Mouse (Mus musculus): ENCODE measurements around the gene Ttc34. TPM values are rescaled to one million over a fixed set of nuclear protein-coding genes. Genes with fewer than 3 reads are reported as not detected.

Ttc34 gene
- polyA plus RNA-seq, 1 experiment = not detected

- peaks cover 30% of the 10 kb centered on the region for H3K27me3 ChIP-seq (ENCODE audit: control insufficient read depth, insufficient read depth, insufficient read length)
These were observed 21.3 kb downstream of the Ttc34 start for GRCm38 (mm10) chr4:154858601-154859000.

GRCm38 (mm10) chr4:154861967-154862366 is 24.7 kb downstream of the Ttc34 start:
- no peaks in the 10 kb centered on the region for H3K79me2 ChIP-seq (ENCODE audit: control insufficient read depth, insufficient read depth)
- H3K27me3 ChIP-seq (ENCODE audit: control insufficient read depth, insufficient read depth, insufficient read length) = peaks cover 23% of the 10 kb centered on the region
- no peak overlapping the region for H3ac ChIP-seq (ENCODE audit: control insufficient read depth, insufficient read length)
- H3K4me2 ChIP-seq (ENCODE audit: low read depth) = no peak overlapping the region
- no peaks in the 10 kb centered on the region for H3K36me3 ChIP-seq (ENCODE audit: control insufficient read depth, insufficient read depth)
- TF ChIP-seq USF1 (IDR thresholded peaks at IDR 0.05; ENCODE audit: low read depth) (no peak), POLR2AphosphoS2 (IDR thresholded peaks at IDR 0.05; ENCODE audit: insufficient read length, low read depth) (no peak), TCF12 (IDR thresholded peaks at IDR 0.05; ENCODE audit: insufficient read depth, poor library complexity, severe bottlenecking) (no peak), MYOD1 (IDR thresholded peaks at IDR 0.05; ENCODE audit: control insufficient read depth in 1 of 3, insufficient read length in 2 of 3, low read depth in 2 of 3) (no peak), TCF3 (IDR thresholded peaks at IDR 0.05; ENCODE audit: insufficient read length, low read depth) (no peak)
- no peak overlapping the region for H3K4me3 ChIP-seq

More at GRCm38 (mm10) chr4:154858601-154859000, 21.3 kb downstream of the Ttc34 start:
- Histone ChIP-seq H3K36me3 (ENCODE audit: control insufficient read depth, insufficient read depth) (no peaks in the 10 kb centered on the region), H3K79me2 (ENCODE audit: control insufficient read depth, insufficient read depth) (no peaks in the 10 kb centered on the region), H3K4me3 (no peak overlapping the region), H3ac (ENCODE audit: control insufficient read depth, insufficient read length) (no peak overlapping the region), H3K4me2 (ENCODE audit: low read depth) (no peak overlapping the region)
- no peak for TF ChIP-seq REST (IDR thresholded peaks at IDR 0.05; ENCODE audit: insufficient read depth, insufficient read length)
- no peak for TF ChIP-seq POLR2AphosphoS2 (IDR thresholded peaks at IDR 0.05; ENCODE audit: insufficient read length, low read depth)
- no peak for TF ChIP-seq CEBPB (IDR thresholded peaks at IDR 0.05; ENCODE audit: insufficient read depth, poor library complexity, severe bottlenecking)
- no peak for TF ChIP-seq TCF3 (IDR thresholded peaks at IDR 0.05; ENCODE audit: insufficient read length, low read depth)
- TF ChIP-seq MYOG (IDR thresholded peaks at IDR 0.05; ENCODE audit: control insufficient read depth in 1 of 3, insufficient read depth in 1 of 3, insufficient read length in 2 of 3, low read depth in 2 of 3) = no peak
- TF ChIP-seq E2F4 (IDR thresholded peaks at IDR 0.05; ENCODE audit: insufficient read depth) = no peak
- TF ChIP-seq TCF12 (IDR thresholded peaks at IDR 0.05; ENCODE audit: insufficient read depth, poor library complexity, severe bottlenecking) = no peak
- TF ChIP-seq MYOD1 (IDR thresholded peaks at IDR 0.05; ENCODE audit: control insufficient read depth in 1 of 3, insufficient read length in 2 of 3, low read depth in 2 of 3) = no peak
- TF ChIP-seq MAX (IDR thresholded peaks at IDR 0.05; ENCODE audit: low read depth) = no peak
- TF ChIP-seq POLR2A (IDR thresholded peaks at IDR 0.05; ENCODE audit: insufficient read length, low read depth) = no peak
- TF ChIP-seq USF1 (IDR thresholded peaks at IDR 0.05; ENCODE audit: low read depth) = no peak
- TF ChIP-seq SRF (IDR thresholded peaks at IDR 0.05; ENCODE audit: control insufficient read depth, insufficient read length, low read depth) = no peak

- Histone ChIP-seq H3K36me3 (ENCODE audit: control insufficient read depth, insufficient read depth) (no peaks in the 10 kb centered on the region), H3K27me3 (ENCODE audit: control insufficient read depth, insufficient read depth, insufficient read length) (peaks cover 31% of the 10 kb centered on the region), H3ac (ENCODE audit: control insufficient read depth, insufficient read length) (no peak overlapping the region), H3K4me3 (no peak overlapping the region), H3K79me2 (ENCODE audit: control insufficient read depth, insufficient read depth) (no peaks in the 10 kb centered on the region), H3K4me2 (ENCODE audit: low read depth) (no peak overlapping the region)
- no peak for TF ChIP-seq POLR2AphosphoS2 (IDR thresholded peaks at IDR 0.05; ENCODE audit: insufficient read length, low read depth)
- no peak for TF ChIP-seq MYOG (IDR thresholded peaks at IDR 0.05; ENCODE audit: control insufficient read depth in 1 of 3, insufficient read depth in 1 of 3, insufficient read length in 2 of 3, low read depth in 2 of 3)
- TF ChIP-seq USF1 (IDR thresholded peaks at IDR 0.05; ENCODE audit: low read depth) = no peak
- no peak for TF ChIP-seq MAX (IDR thresholded peaks at IDR 0.05; ENCODE audit: low read depth)
- no peak for TF ChIP-seq E2F4 (IDR thresholded peaks at IDR 0.05; ENCODE audit: insufficient read depth)
- TF ChIP-seq REST (IDR thresholded peaks at IDR 0.05; ENCODE audit: insufficient read depth, insufficient read length) = no peak
- TF ChIP-seq POLR2A (IDR thresholded peaks at IDR 0.05; ENCODE audit: insufficient read length, low read depth) = no peak
- no peak for TF ChIP-seq CEBPB (IDR thresholded peaks at IDR 0.05; ENCODE audit: insufficient read depth, poor library complexity, severe bottlenecking)
- TF ChIP-seq SRF (IDR thresholded peaks at IDR 0.05; ENCODE audit: control insufficient read depth, insufficient read length, low read depth) = no peak
- no peak for TF ChIP-seq MYOD1 (IDR thresholded peaks at IDR 0.05; ENCODE audit: control insufficient read depth in 1 of 3, insufficient read length in 2 of 3, low read depth in 2 of 3)
- TF ChIP-seq TCF3 (IDR thresholded peaks at IDR 0.05; ENCODE audit: insufficient read length, low read depth) = no peak
- TF ChIP-seq TCF12 (IDR thresholded peaks at IDR 0.05; ENCODE audit: insufficient read depth, poor library complexity, severe bottlenecking) = no peak
These were observed 26.2 kb downstream of the Ttc34 start for GRCm38 (mm10) chr4:154863436-154863935.

- TF ChIP-seq MAX (IDR thresholded peaks at IDR 0.05; ENCODE audit: low read depth) = no peak
- no peak for TF ChIP-seq REST (IDR thresholded peaks at IDR 0.05; ENCODE audit: insufficient read depth, insufficient read length)
- TF ChIP-seq SRF (IDR thresholded peaks at IDR 0.05; ENCODE audit: control insufficient read depth, insufficient read length, low read depth) = no peak
- no peak for TF ChIP-seq MYOD1 (IDR thresholded peaks at IDR 0.05; ENCODE audit: control insufficient read depth in 1 of 3, insufficient read length in 2 of 3, low read depth in 2 of 3)
- TF ChIP-seq E2F4 (IDR thresholded peaks at IDR 0.05; ENCODE audit: insufficient read depth) = no peak
- no peak for TF ChIP-seq MYOG (IDR thresholded peaks at IDR 0.05; ENCODE audit: control insufficient read depth in 1 of 3, insufficient read depth in 1 of 3, insufficient read length in 2 of 3, low read depth in 2 of 3)
- no peak for TF ChIP-seq POLR2AphosphoS2 (IDR thresholded peaks at IDR 0.05; ENCODE audit: insufficient read length, low read depth)
- TF ChIP-seq TCF3 (IDR thresholded peaks at IDR 0.05; ENCODE audit: insufficient read length, low read depth) = no peak
- no peak for TF ChIP-seq POLR2A (IDR thresholded peaks at IDR 0.05; ENCODE audit: insufficient read length, low read depth)
- no peak for TF ChIP-seq TCF12 (IDR thresholded peaks at IDR 0.05; ENCODE audit: insufficient read depth, poor library complexity, severe bottlenecking)
These were observed 27.1 kb downstream of the Ttc34 start for GRCm38 (mm10) chr4:154864271-154864771.

More at GRCm38 (mm10) chr4:154864271-154864771, 27.1 kb downstream of the Ttc34 start:
- no peaks in the 10 kb centered on the region for H3K36me3 ChIP-seq (ENCODE audit: control insufficient read depth, insufficient read depth)
- H3K4me2 ChIP-seq (ENCODE audit: low read depth) = peak overlapping the region; percentile 18
- no peak overlapping the region for H3K4me3 ChIP-seq
- peaks cover 31% of the 10 kb centered on the region for H3K27me3 ChIP-seq (ENCODE audit: control insufficient read depth, insufficient read depth, insufficient read length)
- no peak overlapping the region for H3ac ChIP-seq (ENCODE audit: control insufficient read depth, insufficient read length)
- no peaks in the 10 kb centered on the region for H3K79me2 ChIP-seq (ENCODE audit: control insufficient read depth, insufficient read depth)

Measured in myocyte (in vitro differentiated cells).